Mouse (Mus musculus) CD4-positive helper T cell, adult 2 months (primary cell): Measurements from ENCODE around the gene C5ar1.
"Not testable (repeated sequence)": the region's sequence is repeated elsewhere in the genome, so short reads cannot be mapped to it uniquely, and the experiment has no call there.

Experiments used
- DNase-seq: peaks from one replicate; pipeline ENCODE4 v3.0.0-alpha.2; 2012; ENCODE audit warnings: low read depth, missing footprints, low spot score

C5ar1 gene

GRCm38 (mm10) chr7:16274922-16275890 is 15.9 kb upstream of the C5ar1 start:
- DNase-seq = no peak

- DNase-seq = peak; percentile 93
Measured at GRCm38 (mm10) chr7:16273766-16274140, 14.4 kb upstream of the C5ar1 start.

DNA sequence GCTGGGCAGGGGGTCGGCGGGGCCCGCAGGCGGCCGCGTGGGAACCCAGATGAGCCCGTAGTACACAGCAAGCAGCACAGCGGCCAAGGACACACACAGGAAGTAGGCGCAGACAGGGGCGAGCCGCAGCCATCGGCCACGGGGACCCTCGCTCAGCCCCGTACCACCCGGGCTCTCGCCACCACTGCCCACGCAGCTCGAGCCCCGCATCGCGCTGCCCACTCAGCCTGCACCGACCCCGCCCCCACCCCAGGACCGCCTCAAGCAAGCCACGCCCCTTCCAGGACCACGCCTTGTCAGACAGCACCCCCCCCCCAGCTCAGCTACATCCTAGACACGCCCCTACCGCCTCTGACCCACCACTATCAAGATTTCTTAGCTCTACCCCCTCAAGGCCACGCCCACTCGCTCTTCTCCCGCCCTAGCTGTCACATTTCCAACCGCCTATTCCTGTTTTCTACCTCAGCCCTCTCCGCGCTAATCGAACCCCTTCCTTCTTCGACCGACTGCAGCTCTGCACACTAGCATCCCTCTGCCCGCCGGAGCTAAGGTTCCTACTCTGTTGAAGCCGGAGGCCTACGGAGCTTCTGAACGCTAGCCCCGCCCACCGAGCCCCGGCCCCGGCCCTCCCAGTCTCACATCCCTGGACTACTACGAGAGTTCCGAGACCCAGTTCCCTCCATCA is 13.9 kb upstream of the C5ar1 start, which contains the start of gene Inafm1:
Inafm1 (minus strand) TSS at position 537 of the 685 bp plus-strand sequence.
- DNase-seq = peak; percentile 95

- peak; percentile 86 for DNase-seq
Measured at GRCm38 (mm10) chr7:16272681-16273080, 13.3 kb upstream of the C5ar1 start.

DNA sequence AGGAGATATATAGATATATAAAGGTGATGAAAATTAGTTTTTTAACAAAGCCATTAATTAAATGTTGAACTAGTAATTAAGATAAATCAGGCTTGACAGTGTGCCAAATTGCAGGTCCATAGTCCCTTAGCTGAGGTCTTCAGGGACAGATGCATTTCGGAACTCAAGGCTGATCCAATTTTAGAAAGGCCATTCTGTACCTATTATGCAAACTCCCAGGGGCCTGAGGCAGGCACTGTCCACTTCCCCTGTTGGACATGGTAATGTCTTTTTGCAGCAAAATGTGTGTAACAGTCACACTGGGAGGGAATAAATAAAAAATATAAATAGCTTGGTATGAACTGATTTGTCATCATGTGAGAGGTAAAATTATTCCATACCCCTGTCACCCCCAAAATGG is 11.8 kb upstream of the C5ar1 start:
- no peak for DNase-seq

DNA sequence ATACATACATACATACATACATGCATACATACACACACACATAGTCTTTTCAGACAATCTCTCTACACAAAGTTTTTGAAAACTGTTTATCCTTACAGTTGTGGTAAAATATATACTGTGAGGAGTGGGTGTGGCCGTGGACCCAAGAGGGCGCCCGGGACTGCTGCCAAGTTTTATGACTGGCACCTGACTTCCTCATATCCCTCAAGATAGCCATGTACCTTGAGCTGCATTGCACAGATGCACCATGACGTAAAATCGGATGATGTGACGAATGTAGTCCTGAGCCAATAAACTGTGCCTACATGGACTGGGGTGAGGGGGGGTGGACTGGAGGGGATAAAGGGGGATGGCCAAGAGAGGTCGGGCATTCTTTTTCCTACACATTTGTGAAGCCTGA is 7.3 kb upstream of the C5ar1 start:
- DNase-seq = not testable (repeated sequence)

DNA sequence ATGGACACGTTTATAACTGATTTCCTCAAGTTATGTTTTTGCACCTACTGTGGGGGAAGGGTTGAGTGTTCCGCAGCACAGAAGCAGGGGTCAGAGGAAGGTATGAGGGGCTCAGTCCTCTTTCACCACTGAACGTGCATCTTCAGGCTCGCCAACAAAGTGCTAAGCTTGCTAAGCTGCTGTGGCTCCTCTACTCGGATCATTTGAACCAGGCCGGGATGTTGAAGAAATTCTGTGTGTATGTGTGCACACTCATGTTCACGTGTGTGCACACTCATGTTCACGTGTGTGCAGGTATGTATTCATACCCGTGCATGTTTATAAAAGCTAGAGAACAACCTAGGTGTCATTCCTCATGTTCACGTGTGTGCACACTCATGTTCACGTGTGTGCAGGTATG is 6.5 kb upstream of the C5ar1 start:
- DNase-seq = no peak

DNA sequence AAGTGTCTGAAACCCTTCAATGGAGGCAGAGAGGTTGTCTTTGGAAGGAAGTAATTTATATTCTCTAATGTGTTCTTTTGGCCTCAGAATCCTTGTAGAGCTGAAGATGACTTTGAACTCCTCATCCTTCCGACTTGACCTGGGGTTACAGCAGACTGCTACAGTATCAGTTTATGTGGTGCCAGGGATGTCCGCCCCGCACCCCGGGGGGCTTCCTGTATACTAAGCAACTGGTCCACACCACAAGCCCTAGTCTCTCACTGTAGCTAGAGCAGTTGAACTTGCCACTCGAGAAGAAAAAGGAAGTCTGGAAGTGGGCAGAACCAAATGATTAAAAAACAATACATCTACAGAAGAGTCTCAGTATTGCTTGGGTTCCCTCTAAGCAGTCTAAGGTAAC is 4.5 kb upstream of the C5ar1 start:
- DNase-seq = no peak

DNA sequence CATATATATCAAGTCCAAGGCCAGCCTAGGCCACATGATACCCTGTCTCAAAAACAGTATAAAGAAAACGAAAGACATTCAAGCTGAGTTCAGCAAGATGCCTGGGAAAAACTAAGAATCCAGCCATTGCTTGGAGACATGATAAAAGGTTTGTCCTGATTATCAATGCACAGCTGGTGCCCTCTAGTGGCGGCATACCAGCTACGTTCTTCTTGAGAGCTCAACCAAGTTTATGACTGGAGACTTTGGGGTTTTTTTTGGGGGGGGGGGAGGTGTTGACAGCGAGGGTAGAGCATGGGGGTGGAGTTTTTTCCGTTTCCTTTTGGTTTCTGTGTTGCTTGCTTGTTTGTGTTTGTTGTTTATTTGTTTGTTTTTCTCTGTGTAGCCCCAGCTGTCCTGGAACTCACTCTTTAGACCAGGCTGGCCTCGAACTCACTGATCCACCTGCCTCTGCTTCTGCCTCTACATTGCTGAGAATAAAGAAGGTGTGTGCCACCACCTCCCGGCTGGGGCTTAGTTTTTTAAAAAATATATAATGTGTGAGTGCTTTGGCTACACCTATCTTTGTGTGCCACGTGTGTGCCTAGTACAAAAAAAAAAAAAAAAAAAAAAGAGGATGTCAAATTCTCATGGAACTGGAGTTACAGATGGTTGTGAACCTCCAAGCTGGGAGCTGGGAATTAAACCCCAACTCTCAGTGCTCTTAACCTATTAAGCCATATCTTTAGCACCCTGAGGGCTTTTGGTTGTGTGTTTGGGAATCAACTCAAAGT is 3.9 kb upstream of the C5ar1 start:
- DNase-seq = peak; percentile 86

- no peak for DNase-seq
Measured at GRCm38 (mm10) chr7:16261097-16261496, 1.8 kb upstream of the C5ar1 start.

DNA sequence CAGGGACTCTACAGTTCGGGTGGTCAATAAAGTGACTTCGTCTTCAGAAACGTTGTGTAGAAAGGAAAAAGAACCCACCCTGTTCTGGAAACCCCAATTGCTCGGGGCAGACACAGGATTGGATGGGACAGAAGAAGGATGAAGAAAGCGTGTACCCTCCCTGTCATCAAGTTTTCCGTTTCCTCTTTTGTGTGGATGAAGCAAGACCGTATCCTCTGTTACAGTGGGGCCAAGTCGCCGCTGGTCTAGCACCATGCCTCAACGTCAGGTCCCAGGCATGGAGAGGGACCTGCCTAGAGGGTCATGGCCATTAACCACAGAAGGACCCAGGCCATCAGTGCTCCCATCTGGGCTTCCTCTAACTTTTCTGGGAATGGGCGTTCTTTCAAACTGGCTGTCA is 1.5 kb downstream of the C5ar1 start:
- DNase-seq = no peak

DNA sequence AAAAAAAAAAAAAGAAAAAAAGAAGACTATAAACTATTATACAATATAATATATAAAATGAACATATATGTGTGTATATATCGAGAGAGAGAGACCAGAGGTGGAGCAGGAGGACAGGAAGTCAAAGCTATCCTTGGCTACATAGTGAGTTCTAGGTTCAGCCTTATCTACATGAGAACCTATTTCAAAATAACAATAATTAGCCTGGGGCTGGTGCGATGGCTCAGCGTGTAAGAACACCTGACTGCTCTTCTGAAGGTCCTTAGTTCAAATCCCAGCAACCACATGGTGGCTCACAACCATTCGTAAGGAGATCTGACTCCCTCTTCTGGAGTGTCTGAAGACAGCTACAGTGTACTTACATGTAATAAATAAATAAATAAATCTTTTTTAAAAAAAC is 3.4 kb downstream of the C5ar1 start:
- DNase-seq = not testable (repeated sequence)

DNA sequence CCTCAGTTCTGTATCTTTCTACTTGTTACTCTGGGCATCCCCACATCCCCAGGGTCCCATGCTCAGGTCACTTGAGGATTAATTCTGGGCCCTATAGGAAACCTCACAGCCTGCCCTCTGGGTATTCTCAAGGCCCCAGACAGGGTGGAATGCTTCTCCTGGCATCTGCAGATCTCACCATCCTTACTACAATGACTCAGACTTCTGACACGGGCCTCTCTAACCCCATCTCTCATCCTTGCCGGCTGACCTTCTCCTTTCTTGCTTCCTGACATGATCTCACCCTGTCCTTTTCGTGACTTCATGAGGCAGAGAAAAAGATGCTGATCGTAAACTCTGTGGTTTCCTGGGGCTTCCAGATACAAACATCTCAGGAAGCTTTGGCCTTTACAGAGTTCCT is 5.1 kb downstream of the C5ar1 start:
- DNase-seq = no peak

DNA sequence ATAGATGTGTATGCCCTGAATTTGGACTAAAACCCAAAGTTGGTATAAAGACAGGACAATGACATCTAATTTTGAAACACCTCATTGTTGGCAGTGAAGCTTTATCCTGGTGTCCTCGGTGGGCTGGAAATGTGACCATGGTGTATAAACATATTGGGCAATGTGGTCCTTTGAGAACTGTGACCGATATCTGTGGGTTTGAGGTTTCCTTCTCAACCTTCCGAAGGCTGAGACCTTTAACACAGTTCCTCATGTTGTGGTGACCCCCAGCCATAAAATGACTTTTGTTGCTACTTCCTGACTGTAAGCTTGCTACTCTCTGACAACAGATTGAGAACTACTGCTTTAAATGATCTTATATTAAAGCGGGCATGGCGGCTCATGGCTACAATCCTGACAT is 8.7 kb downstream of the C5ar1 start:
- DNase-seq = no peak

- no peak for DNase-seq
Measured at GRCm38 (mm10) chr7:16245958-16246357, 13.4 kb downstream of the C5ar1 start.

GRCm38 (mm10) chr7:16244067-16244466 is 15.3 kb downstream of the C5ar1 start, which contains the start of gene C5ar2:
Gene C5ar2 (minus strand): TSS chr7:16244154.
- DNase-seq = no peak

GRCm38 (mm10) chr7:16242198-16242597 is 17.1 kb downstream of the C5ar1 start:
- DNase-seq = no peak

GRCm38 (mm10) chr7:16241787-16242186 is 17.6 kb downstream of the C5ar1 start:
- DNase-seq = no peak

DNA sequence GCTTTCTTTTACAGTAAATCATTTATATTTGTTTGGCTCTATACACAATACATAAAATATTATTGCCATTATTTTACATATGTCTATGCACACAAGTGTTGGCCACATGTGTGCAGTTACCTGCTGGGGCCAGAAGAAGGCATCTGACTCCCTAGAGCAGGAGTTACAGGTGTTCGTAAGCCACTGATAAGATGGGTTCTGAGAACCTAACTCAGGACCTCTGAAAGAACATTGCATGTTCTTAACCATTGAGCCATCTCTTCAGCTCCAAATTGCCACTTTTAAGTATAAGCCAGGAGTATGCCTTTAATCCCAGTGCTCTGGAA is 18.4 kb downstream of the C5ar1 start:
- no peak for DNase-seq

- no peak for DNase-seq
Measured at GRCm38 (mm10) chr7:16240281-16240977, 18.9 kb downstream of the C5ar1 start.

- no peak for DNase-seq
Measured at GRCm38 (mm10) chr7:16239554-16239997, 19.8 kb downstream of the C5ar1 start.
